Mouse (Mus musculus): ENCODE measurements at regions not wholly inside any gene's neighbourhood (a gene's known extent, or its start where the extent isn't known, plus 50 kb on each side); places are given as distances from the start of the nearest gene placed in this dataset.

GRCm38 (mm10) chr17:48646626-48647195 is 192.0 kb downstream of the Unc5cl start:
- Histone ChIP-seq H3K4me3 (ENCODE audit: insufficient read depth, low read length) (no peak overlapping the region), H3K4me1 (ENCODE audit: control insufficient read depth, insufficient read depth, low read length) (no peaks in the 10 kb centered on the region), H3K27ac (ENCODE audit: insufficient read depth, low read length) (no peak overlapping the region)
- no peak for TF ChIP-seq CTCF (IDR thresholded peaks at IDR 0.05; ENCODE audit: borderline replicate concordance, insufficient read depth, low read length)
- no peak for TF ChIP-seq POLR2A (IDR thresholded peaks at IDR 0.05; ENCODE audit: low read depth, low read length)

DNA sequence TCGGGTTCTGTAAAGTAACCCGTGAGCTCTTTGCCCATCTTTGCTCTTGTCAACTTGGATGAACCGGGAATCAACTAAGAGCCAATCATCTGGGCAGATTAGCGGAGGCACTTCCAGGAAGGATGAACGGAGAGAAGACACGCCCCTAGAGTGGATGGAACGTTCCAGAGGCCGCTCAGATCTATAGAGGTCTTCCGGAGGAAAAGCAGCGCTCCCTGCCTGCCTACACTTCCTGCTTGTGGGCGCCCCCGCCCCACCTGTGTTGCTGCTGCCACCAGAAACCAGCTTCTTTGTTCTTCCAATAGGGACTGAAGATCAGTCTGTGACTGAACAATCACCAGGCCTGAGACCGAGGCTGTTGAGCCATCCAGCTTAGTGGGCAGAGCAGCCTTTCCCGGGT is 192.7 kb downstream of the Unc5cl start:
- TF ChIP-seq POLR2A (IDR thresholded peaks at IDR 0.05; ENCODE audit: low read depth, low read length), result no peak
- TF ChIP-seq CTCF (IDR thresholded peaks at IDR 0.05; ENCODE audit: borderline replicate concordance, insufficient read depth, low read length), result no peak
- no peak overlapping the region for H3K4me3 ChIP-seq (ENCODE audit: insufficient read depth, low read length)
- H3K27ac ChIP-seq (ENCODE audit: insufficient read depth, low read length), result no peak overlapping the region

GRCm38 (mm10) chr17:48650556-48650955 is 195.9 kb downstream of the Unc5cl start:
- no peak overlapping the region for H3K27ac ChIP-seq (ENCODE audit: insufficient read depth, low read length)
- TF ChIP-seq CTCF (IDR thresholded peaks at IDR 0.05; ENCODE audit: borderline replicate concordance, insufficient read depth, low read length), result no peak
- TF ChIP-seq POLR2A (IDR thresholded peaks at IDR 0.05; ENCODE audit: low read depth, low read length), result no peak
- H3K4me3 ChIP-seq (ENCODE audit: insufficient read depth, low read length), result no peak overlapping the region
- H3K4me1 ChIP-seq (ENCODE audit: control insufficient read depth, insufficient read depth, low read length), result no peaks in the 10 kb centered on the region

More for the DNA sequence above, 192.7 kb downstream of the Unc5cl start:
- no peaks in the 10 kb centered on the region for H3K4me1 ChIP-seq (ENCODE audit: control insufficient read depth, insufficient read depth, low read length)

DNA sequence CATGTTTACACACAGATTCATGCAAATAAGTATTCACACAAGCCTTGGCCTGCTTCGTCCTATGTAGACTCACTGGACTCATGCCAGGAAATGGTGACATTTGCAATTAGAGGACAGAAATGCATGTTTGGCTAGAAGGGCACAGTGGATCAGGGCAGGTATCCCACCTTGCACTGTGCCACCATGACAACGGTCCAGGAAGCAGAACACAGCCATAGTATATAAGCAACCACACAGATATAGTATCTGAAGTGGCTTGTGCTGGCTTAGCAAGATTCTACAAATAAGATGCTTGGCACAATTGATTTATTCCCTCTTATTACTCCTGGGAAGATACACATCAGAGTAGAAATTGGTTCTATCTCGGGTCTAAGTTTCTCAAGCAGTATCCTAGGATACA is 218.0 kb downstream of the Unc5cl start:
- Histone ChIP-seq H3K27ac (ENCODE audit: insufficient read depth, low read length) (no peak overlapping the region), H3K4me1 (ENCODE audit: control insufficient read depth, insufficient read depth, low read length) (no peaks in the 10 kb centered on the region), H3K4me3 (ENCODE audit: insufficient read depth, low read length) (no peak overlapping the region)
- TF ChIP-seq POLR2A (IDR thresholded peaks at IDR 0.05; ENCODE audit: low read depth, low read length) (no peak), CTCF (IDR thresholded peaks at IDR 0.05; ENCODE audit: borderline replicate concordance, insufficient read depth, low read length) (no peak)

GRCm38 (mm10) chr17:48678216-48678832 is 223.6 kb downstream of the Unc5cl start:
- Histone ChIP-seq H3K4me1 (ENCODE audit: control insufficient read depth, insufficient read depth, low read length) (no peaks in the 10 kb centered on the region), H3K27ac (ENCODE audit: insufficient read depth, low read length) (no peak overlapping the region), H3K4me3 (ENCODE audit: insufficient read depth, low read length) (no peak overlapping the region)
- no peak for TF ChIP-seq CTCF (IDR thresholded peaks at IDR 0.05; ENCODE audit: borderline replicate concordance, insufficient read depth, low read length)
- TF ChIP-seq POLR2A (IDR thresholded peaks at IDR 0.05; ENCODE audit: low read depth, low read length), result no peak

GRCm38 (mm10) chr17:48680331-48680730 is 225.6 kb downstream of the Unc5cl start:
- no peak overlapping the region for H3K27ac ChIP-seq (ENCODE audit: insufficient read depth, low read length)
- H3K4me1 ChIP-seq (ENCODE audit: control insufficient read depth, insufficient read depth, low read length), result no peaks in the 10 kb centered on the region
- TF ChIP-seq CTCF (IDR thresholded peaks at IDR 0.05; ENCODE audit: borderline replicate concordance, insufficient read depth, low read length) (no peak), POLR2A (IDR thresholded peaks at IDR 0.05; ENCODE audit: low read depth, low read length) (no peak)
- H3K4me3 ChIP-seq (ENCODE audit: insufficient read depth, low read length), result no peak overlapping the region

GRCm38 (mm10) chr17:48688944-48689343 is 234.2 kb downstream of the Unc5cl start:
- Histone ChIP-seq H3K27ac (ENCODE audit: insufficient read depth, low read length) (no peak overlapping the region), H3K4me1 (ENCODE audit: control insufficient read depth, insufficient read depth, low read length) (no peaks in the 10 kb centered on the region), H3K4me3 (ENCODE audit: insufficient read depth, low read length) (no peak overlapping the region)
- TF ChIP-seq CTCF (IDR thresholded peaks at IDR 0.05; ENCODE audit: borderline replicate concordance, insufficient read depth, low read length), result no peak
- no peak for TF ChIP-seq POLR2A (IDR thresholded peaks at IDR 0.05; ENCODE audit: low read depth, low read length)

GRCm38 (mm10) chr17:48698456-48698855 is 233.7 kb upstream of the Lrfn2 start:
- Histone ChIP-seq H3K4me1 (ENCODE audit: control insufficient read depth, insufficient read depth, low read length) (no peaks in the 10 kb centered on the region), H3K4me3 (ENCODE audit: insufficient read depth, low read length) (no peak overlapping the region), H3K27ac (ENCODE audit: insufficient read depth, low read length) (no peak overlapping the region)
- TF ChIP-seq POLR2A (IDR thresholded peaks at IDR 0.05; ENCODE audit: low read depth, low read length) (no peak), CTCF (IDR thresholded peaks at IDR 0.05; ENCODE audit: borderline replicate concordance, insufficient read depth, low read length) (no peak)

DNA sequence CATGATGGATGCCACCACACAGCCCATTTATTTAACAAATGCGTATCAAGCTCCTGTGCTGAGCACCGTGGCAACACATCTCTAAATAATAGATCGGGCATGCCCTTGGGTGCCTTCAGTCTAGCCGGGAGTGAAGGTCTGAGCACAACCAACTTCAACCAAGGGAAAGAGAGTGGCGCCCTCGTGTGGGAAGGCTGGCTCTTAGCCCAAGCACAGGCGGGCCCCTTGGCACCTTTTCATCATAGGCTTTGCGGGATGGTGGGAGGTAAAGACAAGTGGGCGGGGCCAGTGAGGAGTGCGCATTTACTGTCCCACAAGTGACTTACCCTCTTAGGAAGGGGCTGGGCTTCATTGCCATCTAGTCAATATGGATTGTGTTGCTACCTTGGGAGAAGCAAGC is 231.6 kb upstream of the Lrfn2 start:
- no peak overlapping the region for H3K27ac ChIP-seq (ENCODE audit: insufficient read depth, low read length)
- TF ChIP-seq POLR2A (IDR thresholded peaks at IDR 0.05; ENCODE audit: low read depth, low read length), result no peak
- no peak for TF ChIP-seq CTCF (IDR thresholded peaks at IDR 0.05; ENCODE audit: borderline replicate concordance, insufficient read depth, low read length)
- H3K4me3 ChIP-seq (ENCODE audit: insufficient read depth, low read length), result no peak overlapping the region
- H3K4me1 ChIP-seq (ENCODE audit: control insufficient read depth, insufficient read depth, low read length), result no peaks in the 10 kb centered on the region

DNA sequence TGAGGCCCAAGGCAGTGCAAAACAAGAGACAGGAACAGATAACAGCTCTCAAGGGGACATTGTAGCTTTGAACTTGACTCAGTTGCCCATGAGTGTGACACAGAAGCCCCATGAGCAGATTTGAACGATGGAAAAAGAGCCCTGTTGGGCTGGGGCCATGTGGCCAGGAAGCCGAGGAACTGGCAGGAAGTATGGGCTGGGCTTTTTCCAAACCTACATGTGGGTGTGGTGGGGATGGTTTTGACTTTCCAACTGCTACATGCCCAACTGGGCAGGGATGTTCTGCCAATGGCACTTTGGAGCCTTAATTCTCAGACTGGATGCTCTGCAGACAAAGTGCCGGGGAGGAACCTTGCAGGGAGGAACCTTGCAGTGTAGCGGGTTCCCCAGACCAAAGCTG is 211.7 kb upstream of the Lrfn2 start:
- no peak overlapping the region for H3K4me3 ChIP-seq (ENCODE audit: insufficient read depth, low read length)
- H3K4me1 ChIP-seq (ENCODE audit: control insufficient read depth, insufficient read depth, low read length), result no peaks in the 10 kb centered on the region
- TF ChIP-seq CTCF (IDR thresholded peaks at IDR 0.05; ENCODE audit: borderline replicate concordance, insufficient read depth, low read length) (no peak), POLR2A (IDR thresholded peaks at IDR 0.05; ENCODE audit: low read depth, low read length) (no peak)
- no peak overlapping the region for H3K27ac ChIP-seq (ENCODE audit: insufficient read depth, low read length)
